Mouse (Mus musculus) hindbrain, embryonic 15.5 days (tissue): ENCODE measurements around the gene Tspan9. TPM values are rescaled to one million over a fixed set of nuclear protein-coding genes. Genes with fewer than 3 reads are reported as not detected.

Source experiments
- ATAC-seq: fragments of 200-750 bp; cut with Nextera tagmentation; 2 replicates; pipeline ENCODE4 v1.8.0; 2017; ENCODE audit warnings: low read depth, moderate number of reproducible peaks, moderate TSS enrichment; ENCODE audit not compliant: low FRiP score
- H3K27ac ChIP-seq: fragments of 300-500 bp; sonication (generic); replicated peaks from 2 replicates; pipeline ENCODE4 v1.5.1; 2015; ENCODE audit warnings: mild to moderate bottlenecking, inconsistent platforms
- H3K27me3 ChIP-seq: fragments of 300-500 bp; sonication (generic); 2 replicates; pipeline ENCODE4 v1.6.1; 2015; ENCODE audit warnings: control low read depth, inconsistent platforms
- H3K36me3 ChIP-seq: fragments of 300-500 bp; sonication (generic); 2 replicates; pipeline ENCODE4 v1.6.1; 2015; ENCODE audit warnings: control low read depth, inconsistent platforms
- H3K4me1 ChIP-seq: fragments of 300-500 bp; sonication (generic); replicated peaks from 2 replicates; pipeline ENCODE4 v1.6.1; 2015; ENCODE audit warnings: control low read depth, inconsistent platforms
- H3K4me2 ChIP-seq: fragments of 300-500 bp; sonication (generic); 2 replicates; pipeline ENCODE4 v1.6.1; 2015; ENCODE audit warnings: moderate library complexity, mild to moderate bottlenecking, inconsistent platforms
- H3K4me3 ChIP-seq: fragments of 300-500 bp; sonication (generic); 2 replicates; pipeline ENCODE4 v1.5.1; 2015; ENCODE audit warnings: mild to moderate bottlenecking, inconsistent platforms
- H3K9ac ChIP-seq: fragments of 300-500 bp; sonication (generic); 2 replicates; pipeline ENCODE4 v1.6.1; 2015; ENCODE audit warnings: inconsistent platforms
- H3K9me3 ChIP-seq: fragments of 300-500 bp; sonication (generic); 2 replicates; pipeline ENCODE4 v1.6.1; 2016; ENCODE audit warnings: control low read depth, inconsistent platforms
- WGBS: fragments of 180-500 bp; shearing (Covaris S2); methylation state at CpG from one replicate; pipeline ENCODE4 v1.1.7; 2015; 5-methylcytosine and 5-hydroxymethylcytosine counted together
- polyA plus RNA-seq: library from polyadenylated mRNA; unstranded; fragments of >200 nt; fragmentation: Nextera tagmentation; extraction: Ambion mirVana; gene quantifications from 2 replicates; pipeline ENCODE4 v1.2.1, GENCODE M21; 2015

Gene Tspan9
- polyA plus RNA-seq, 1 experiment from 2014 or later, result 54.4 TPM

DNA sequence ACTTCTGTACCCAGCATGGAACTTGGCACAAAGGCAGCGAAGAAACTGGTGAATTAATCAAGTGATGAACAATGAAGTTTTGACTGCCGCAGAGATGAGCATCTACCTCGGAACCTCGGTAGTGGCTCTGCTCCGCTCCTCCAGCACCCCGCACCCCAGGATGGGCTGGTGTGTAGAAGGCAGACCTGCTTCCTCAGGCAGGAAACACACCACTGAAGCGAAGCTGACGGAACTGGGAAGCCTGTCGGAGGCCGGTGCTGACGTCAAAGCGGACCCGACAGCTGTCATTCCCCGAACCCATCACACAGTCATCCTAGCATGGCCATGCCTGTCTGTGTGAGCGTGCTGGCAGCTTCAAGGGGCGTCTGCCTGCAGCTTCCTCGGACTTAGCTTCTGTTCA is 131.6 kb downstream of the Tspan9 start:
- no peak overlapping the region for H3K27ac ChIP-seq
- H3K4me1 ChIP-seq, result peaks cover 62% of the 10 kb centered on the region
- no peaks in the 10 kb centered on the region for H3K9me3 ChIP-seq
- no peak overlapping the region for H3K9ac ChIP-seq
- H3K4me2 ChIP-seq, result no peak overlapping the region
- ATAC-seq, result no peak
- H3K27me3 ChIP-seq, result no peaks in the 10 kb centered on the region
- H3K36me3 ChIP-seq, result no peaks in the 10 kb centered on the region
- no peak overlapping the region for H3K4me3 ChIP-seq
- 68% methylated on average over 17 of the region's 17 CpGs for WGBS

GRCm38 (mm10) chr6:128011071-128011477 is 132.3 kb downstream of the Tspan9 start:
- H3K4me3 ChIP-seq, result no peak overlapping the region
- ATAC-seq, result no peak
- H3K27me3 ChIP-seq, result no peaks in the 10 kb centered on the region
- H3K9me3 ChIP-seq, result no peaks in the 10 kb centered on the region
- 76% methylated on average over 13 of the region's 13 CpGs for WGBS
- no peaks in the 10 kb centered on the region for H3K36me3 ChIP-seq
- H3K4me1 ChIP-seq, result peaks cover 62% of the 10 kb centered on the region
- no peak overlapping the region for H3K9ac ChIP-seq
- 0 out of 2 replicates have a peak overlapping the region, but pooled peaks have one; percentile 25 for H3K27ac ChIP-seq
- no peak overlapping the region for H3K4me2 ChIP-seq

- H3K9me3 ChIP-seq, result no peaks in the 10 kb centered on the region
- no peak overlapping the region for H3K9ac ChIP-seq
- peaks cover 60% of the 10 kb centered on the region for H3K4me1 ChIP-seq
- 49% methylated on average over 11 of the region's 11 CpGs for WGBS
- 0 out of 2 replicates have a peak overlapping the region, but pooled peaks have one; percentile 25 for H3K27ac ChIP-seq
- ATAC-seq, result no peak
- H3K27me3 ChIP-seq, result no peaks in the 10 kb centered on the region
- no peak overlapping the region for H3K4me3 ChIP-seq
- no peaks in the 10 kb centered on the region for H3K36me3 ChIP-seq
- no peak overlapping the region for H3K4me2 ChIP-seq
Measured at GRCm38 (mm10) chr6:128010135-128010971, 133.0 kb downstream of the Tspan9 start.

DNA sequence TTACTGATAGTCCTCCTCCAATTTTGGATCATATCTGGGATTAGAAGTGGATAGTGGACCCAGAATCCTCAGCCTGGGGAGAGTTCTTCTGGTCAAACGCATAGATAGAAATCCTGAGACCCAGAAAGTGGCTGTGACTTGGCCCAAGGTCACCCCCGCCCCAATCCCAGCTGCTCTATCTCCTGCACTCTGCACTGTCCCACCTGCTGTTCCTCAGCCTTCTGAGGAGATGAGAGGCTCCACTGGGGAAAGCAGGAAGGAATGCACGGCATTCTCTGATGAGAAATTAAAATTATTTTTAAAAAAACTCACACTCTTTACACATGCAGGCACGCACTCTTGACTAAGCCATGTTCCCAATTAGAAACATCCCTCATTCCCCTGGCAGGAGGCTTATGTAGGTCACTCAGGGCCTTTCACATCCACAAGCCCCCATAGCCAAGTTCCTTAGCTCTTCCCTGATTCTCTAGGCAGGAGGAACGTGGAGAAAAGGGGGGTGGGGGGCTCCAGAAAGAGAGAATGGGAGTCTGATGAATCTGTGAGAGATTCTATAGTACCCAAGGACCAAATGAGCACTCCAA is 135.3 kb downstream of the Tspan9 start:
- WGBS, result 67% methylated on average over 5 of the region's 5 CpGs
- Histone ChIP-seq H3K4me1 (peaks cover 68% of the 10 kb centered on the region), H3K36me3 (no peaks in the 10 kb centered on the region)

DNA sequence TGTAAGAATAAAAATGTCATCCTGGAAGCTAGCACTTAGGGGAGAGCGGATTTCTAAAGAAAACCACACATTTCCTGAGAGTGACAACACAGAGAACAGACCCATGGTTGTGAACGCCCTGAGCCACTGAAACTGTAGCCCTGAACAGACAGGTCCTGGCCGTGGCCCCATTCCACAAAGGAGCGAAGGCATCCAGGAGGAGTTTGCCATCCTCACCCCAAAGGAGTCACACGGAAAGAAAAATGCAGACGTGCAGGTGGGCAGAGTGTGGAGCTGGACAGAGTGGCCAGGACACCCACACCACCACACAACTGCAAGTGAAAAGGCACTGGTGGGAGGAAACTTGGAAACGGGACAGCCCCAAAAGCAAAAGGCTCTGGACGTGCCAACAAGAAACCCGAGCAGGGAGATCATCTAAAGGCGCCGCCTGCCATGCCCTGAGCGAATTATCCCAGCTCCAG is 136.1 kb downstream of the Tspan9 start:
- no peak for ATAC-seq

More for the DNA sequence above, 135.3 kb downstream of the Tspan9 start:
- H3K4me2 ChIP-seq, result no peak overlapping the region
- no peak for ATAC-seq
- no peak overlapping the region for H3K27ac ChIP-seq
- H3K9me3 ChIP-seq, result no peaks in the 10 kb centered on the region
- H3K27me3 ChIP-seq, result no peaks in the 10 kb centered on the region
- H3K4me3 ChIP-seq, result no peak overlapping the region
- H3K9ac ChIP-seq, result no peak overlapping the region

GRCm38 (mm10) chr6:128006156-128006555 is 137.2 kb downstream of the Tspan9 start:
- ATAC-seq, result no peak
- WGBS, result 27% methylated on average over 8 of the region's 8 CpGs
- H3K4me1 ChIP-seq, result peaks cover 62% of the 10 kb centered on the region
- H3K4me2 ChIP-seq, result no peak overlapping the region
- no peak overlapping the region for H3K9ac ChIP-seq
- no peaks in the 10 kb centered on the region for H3K9me3 ChIP-seq
- H3K4me3 ChIP-seq, result no peak overlapping the region
- no peaks in the 10 kb centered on the region for H3K36me3 ChIP-seq
- H3K27ac ChIP-seq, result no peak overlapping the region
- H3K27me3 ChIP-seq, result no peaks in the 10 kb centered on the region

More for the DNA sequence above, 136.1 kb downstream of the Tspan9 start:
- Histone ChIP-seq H3K4me2 (no peak overlapping the region), H3K9me3 (no peaks in the 10 kb centered on the region), H3K4me3 (no peak overlapping the region), H3K27me3 (no peaks in the 10 kb centered on the region), H3K9ac (no peak overlapping the region), H3K36me3 (no peaks in the 10 kb centered on the region), H3K4me1 (peaks cover 65% of the 10 kb centered on the region), H3K27ac (no peak overlapping the region)
- WGBS, result 67% methylated on average over 12 of the region's 12 CpGs

- no peaks in the 10 kb centered on the region for H3K27me3 ChIP-seq
- ATAC-seq, result no peak
- H3K9me3 ChIP-seq, result no peaks in the 10 kb centered on the region
- H3K4me2 ChIP-seq, result no peak overlapping the region
- no peaks in the 10 kb centered on the region for H3K36me3 ChIP-seq
- H3K27ac ChIP-seq, result no peak overlapping the region
- no peak overlapping the region for H3K9ac ChIP-seq
- 64% methylated on average over 16 of the region's 16 CpGs for WGBS
- peaks cover 50% of the 10 kb centered on the region for H3K4me1 ChIP-seq
- H3K4me3 ChIP-seq, result no peak overlapping the region
Measured at GRCm38 (mm10) chr6:128004544-128004943, 138.8 kb downstream of the Tspan9 start.

DNA sequence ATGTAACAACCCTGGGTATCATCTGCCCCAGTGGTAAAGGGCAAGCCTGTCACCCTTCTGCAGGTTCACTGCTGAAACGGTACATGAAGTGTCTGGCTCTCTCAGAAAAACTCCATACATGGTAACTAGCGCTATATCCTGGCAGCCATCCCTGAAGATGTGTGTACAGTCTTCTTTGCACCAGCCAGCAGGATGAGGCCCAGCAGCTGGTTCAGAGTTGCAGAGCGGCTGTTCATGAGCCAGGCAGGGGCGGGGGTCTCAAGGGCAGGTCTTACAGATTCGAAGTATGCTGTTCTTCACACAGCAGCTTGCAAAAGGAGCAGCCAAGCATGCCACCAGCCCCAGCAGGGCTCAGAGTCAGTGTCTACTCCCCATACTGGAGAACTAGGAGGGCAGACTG is 139.9 kb downstream of the Tspan9 start:
- no peak overlapping the region for H3K9ac ChIP-seq
- H3K4me1 ChIP-seq, result peaks cover 54% of the 10 kb centered on the region
- no peaks in the 10 kb centered on the region for H3K27me3 ChIP-seq
- no peaks in the 10 kb centered on the region for H3K36me3 ChIP-seq
- H3K9me3 ChIP-seq, result no peaks in the 10 kb centered on the region
- WGBS, result 45% methylated on average over 5 of the region's 5 CpGs
- ATAC-seq, result no peak
- H3K4me3 ChIP-seq, result no peak overlapping the region
- no peak overlapping the region for H3K4me2 ChIP-seq
- no peak overlapping the region for H3K27ac ChIP-seq

GRCm38 (mm10) chr6:128002667-128003066 is 140.7 kb downstream of the Tspan9 start:
- H3K4me3 ChIP-seq, result no peak overlapping the region
- H3K27me3 ChIP-seq, result no peaks in the 10 kb centered on the region
- no peaks in the 10 kb centered on the region for H3K9me3 ChIP-seq
- H3K4me2 ChIP-seq, result no peak overlapping the region
- H3K27ac ChIP-seq, result no peak overlapping the region
- no peaks in the 10 kb centered on the region for H3K36me3 ChIP-seq
- WGBS, result 88% methylated on average over 4 of the region's 4 CpGs
- ATAC-seq, result no peak
- H3K9ac ChIP-seq, result no peak overlapping the region
- H3K4me1 ChIP-seq, result peaks cover 49% of the 10 kb centered on the region

GRCm38 (mm10) chr6:128002104-128002503 is 141.3 kb downstream of the Tspan9 start:
- peaks cover 44% of the 10 kb centered on the region for H3K4me1 ChIP-seq
- H3K9me3 ChIP-seq, result no peaks in the 10 kb centered on the region
- H3K9ac ChIP-seq, result no peak overlapping the region
- no peak for ATAC-seq
- 64% methylated on average over 10 of the region's 10 CpGs for WGBS
- no peaks in the 10 kb centered on the region for H3K36me3 ChIP-seq
- no peak overlapping the region for H3K4me3 ChIP-seq
- H3K27ac ChIP-seq, result no peak overlapping the region
- H3K27me3 ChIP-seq, result no peaks in the 10 kb centered on the region
- no peak overlapping the region for H3K4me2 ChIP-seq

DNA sequence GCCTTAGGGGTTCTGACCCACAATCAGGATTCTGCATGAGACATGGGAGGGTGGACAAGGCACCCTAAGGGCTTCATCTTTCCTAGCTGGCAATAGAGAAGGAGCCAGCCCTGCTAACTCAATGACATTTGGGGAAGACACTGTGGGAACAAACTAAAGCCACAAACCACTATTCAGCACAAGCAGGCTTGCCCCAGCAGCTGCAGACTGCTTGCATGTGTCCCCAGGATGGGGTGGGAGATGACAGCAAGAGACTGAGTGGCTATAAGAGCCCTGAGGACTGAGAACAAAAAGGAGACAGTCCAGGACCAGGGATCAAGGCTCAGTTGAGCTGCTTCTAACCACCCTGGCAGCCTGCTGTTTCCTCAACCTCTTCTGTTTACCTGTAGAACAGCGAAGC is 141.8 kb downstream of the Tspan9 start:
- Histone ChIP-seq H3K27ac (no peak overlapping the region), H3K4me3 (no peak overlapping the region), H3K9me3 (no peaks in the 10 kb centered on the region), H3K4me1 (peaks cover 43% of the 10 kb centered on the region), H3K9ac (no peak overlapping the region), H3K4me2 (no peak overlapping the region), H3K27me3 (no peaks in the 10 kb centered on the region), H3K36me3 (no peaks in the 10 kb centered on the region)
- ATAC-seq, result no peak
- WGBS, result 58% methylated on average over 1 of the region's 1 CpGs

- Histone ChIP-seq H3K4me2 (no peak overlapping the region), H3K9ac (no peak overlapping the region), H3K4me1 (peaks cover 42% of the 10 kb centered on the region), H3K4me3 (no peak overlapping the region), H3K36me3 (no peaks in the 10 kb centered on the region), H3K9me3 (no peaks in the 10 kb centered on the region), H3K27me3 (no peaks in the 10 kb centered on the region), H3K27ac (no peak overlapping the region)
- ATAC-seq, result peak; percentile 46; the same call in 1 of the 2 replicates
- WGBS, result 70% methylated on average over 3 of the region's 3 CpGs
Measured at GRCm38 (mm10) chr6:128000777-128001176, 142.6 kb downstream of the Tspan9 start.
